Mouse (Mus musculus) cerebellum, adult 11-12 months (tissue): ENCODE results near the gene Fdxr.

Experiments used
- DNase-seq: peaks from one replicate; pipeline ENCODE4 v3.0.0; 2022

Gene Fdxr

GRCm38 (mm10) chr11:115233526-115234290, 43.1 kb downstream of the Fdxr start:
- DNase-seq = no peak

DNA sequence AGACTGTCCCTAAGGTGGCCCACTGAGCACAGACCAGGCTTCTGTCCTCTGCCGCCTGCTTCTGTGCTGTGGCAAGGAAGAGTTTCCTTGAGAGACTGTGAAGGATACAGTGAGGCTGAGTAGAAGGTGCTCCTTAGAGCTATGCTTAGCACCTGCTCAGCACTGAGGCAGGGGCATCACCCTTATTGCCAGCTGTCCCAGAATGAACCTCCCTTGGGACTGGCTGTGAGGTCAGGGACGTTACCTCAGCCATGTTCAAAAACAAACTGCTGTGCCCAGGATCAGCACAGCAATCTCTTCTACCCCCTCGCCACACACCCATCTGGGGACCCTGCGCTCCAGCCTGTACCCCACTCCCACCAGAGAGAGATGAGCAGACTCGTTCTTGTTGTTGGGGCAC, 44.0 kb downstream of the Fdxr start:
- DNase-seq = no peak

GRCm38 (mm10) chr11:115231924-115232323, 44.9 kb downstream of the Fdxr start:
- DNase-seq = no peak

DNA sequence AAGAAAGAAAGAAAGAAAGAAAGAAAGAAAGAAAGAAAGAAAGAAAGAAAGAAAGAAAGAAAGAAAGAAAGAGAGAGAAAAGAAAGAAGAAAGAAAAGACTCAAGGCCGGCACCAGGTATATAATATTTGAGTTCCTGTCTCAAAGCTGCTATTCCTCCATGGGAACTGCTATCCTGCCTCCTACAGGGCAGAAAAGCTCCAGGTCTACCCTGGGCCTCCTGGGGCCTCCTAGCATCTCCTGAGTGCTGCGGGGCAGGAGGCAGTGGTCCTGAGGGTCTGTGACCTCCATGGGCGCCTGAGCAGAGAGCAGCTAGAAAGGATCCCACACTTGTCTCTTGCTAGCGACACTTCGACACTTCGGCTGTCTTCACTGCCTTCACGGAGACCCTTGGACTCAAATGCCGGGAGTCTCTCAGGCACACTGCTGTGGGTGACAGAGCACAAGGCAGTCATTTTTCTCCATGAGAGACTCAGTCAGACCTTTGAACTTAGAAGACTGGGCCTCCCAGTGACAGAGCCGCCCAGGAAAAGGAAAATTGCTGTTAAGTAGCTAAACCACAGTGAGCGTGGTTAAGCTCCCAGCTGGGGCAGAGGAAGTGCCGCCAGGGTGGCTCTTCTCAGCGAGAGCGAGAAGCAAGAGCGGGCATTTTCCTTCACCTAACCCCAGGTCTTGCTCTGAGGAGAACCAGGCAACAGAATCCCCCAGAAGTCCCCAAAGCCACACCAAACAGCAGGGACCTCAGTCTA, 45.5 kb downstream of the Fdxr start:
- DNase-seq = no peak

- DNase-seq = no peak
These were observed 47.6 kb downstream of the Fdxr start for GRCm38 (mm10) chr11:115229021-115229930.

DNA sequence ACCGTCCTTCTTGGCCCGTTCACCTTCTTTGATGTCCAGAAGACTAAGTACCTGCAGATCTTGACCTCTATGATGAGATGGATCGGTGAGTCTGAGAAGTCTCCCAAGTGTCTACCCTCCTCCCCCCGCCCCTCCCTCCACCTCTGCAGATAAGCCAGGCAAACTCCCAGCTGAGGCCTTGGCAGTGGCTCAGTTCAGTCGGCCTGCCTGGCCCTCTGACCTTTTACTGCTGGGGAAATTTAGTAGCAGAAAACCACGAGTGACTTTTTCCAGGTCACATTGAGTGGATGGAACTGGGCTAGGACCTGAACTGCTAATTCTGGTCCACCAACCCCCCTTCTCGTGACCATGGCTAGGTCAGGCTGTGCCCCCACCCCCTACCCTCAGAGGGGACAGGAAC, 48.4 kb downstream of the Fdxr start:
- DNase-seq = no peak

DNA sequence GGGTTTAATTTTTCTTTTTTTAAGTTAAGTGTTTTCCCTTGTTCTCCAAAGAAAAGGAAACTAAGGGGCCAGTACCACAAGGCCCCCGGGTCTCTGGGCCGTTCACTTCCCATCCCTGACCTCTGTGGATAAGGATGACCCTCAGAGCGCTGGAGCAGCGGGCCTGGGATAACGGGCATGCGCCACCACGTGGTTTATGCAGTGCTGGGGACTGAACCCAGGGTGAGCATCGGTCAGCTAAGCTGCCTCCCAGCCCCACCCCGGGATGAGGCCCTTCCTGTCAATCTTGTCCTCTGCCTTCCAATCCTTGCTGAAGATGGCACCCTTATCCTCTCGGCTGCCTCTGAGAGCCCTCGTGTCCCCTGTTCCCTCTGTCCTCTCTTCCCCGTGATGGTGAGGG, 49.2 kb downstream of the Fdxr start:
- DNase-seq = no peak

DNA sequence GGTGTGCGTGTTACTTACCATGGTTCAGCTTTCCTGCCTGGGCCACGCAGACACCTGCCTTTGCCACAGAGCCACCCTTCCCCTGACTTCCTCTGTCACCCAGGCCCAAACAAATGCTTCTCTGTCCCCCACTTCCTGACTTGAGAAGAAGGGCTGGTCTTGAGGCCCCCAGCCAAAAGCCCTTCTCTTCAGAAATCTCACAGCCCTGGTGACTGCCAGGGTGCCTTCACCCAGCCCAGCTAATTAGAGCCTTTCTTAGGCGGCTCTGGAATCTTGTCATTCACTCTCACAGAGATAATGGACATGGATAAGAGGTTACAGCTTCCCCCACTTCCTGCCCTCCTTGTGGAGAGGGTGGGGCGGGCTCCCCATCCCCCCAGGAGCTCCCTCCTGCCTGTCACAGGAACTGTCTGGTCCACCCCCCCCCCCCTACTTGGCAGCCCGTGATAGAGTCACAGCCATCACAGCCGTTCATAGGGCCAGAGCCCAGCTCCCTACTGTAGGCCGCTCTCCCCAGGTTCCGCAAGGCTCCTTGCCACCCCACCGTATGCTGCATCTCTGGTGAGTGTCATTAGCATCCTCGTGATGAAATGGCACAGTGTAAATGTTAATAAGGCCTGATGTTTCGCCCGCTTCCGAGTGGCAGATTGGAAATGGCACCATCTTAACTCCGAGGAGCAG, 49.9 kb downstream of the Fdxr start:
- no peak for DNase-seq

GRCm38 (mm10) chr11:115225301-115225700, 51.5 kb downstream of the Fdxr start:
- DNase-seq = no peak

DNA sequence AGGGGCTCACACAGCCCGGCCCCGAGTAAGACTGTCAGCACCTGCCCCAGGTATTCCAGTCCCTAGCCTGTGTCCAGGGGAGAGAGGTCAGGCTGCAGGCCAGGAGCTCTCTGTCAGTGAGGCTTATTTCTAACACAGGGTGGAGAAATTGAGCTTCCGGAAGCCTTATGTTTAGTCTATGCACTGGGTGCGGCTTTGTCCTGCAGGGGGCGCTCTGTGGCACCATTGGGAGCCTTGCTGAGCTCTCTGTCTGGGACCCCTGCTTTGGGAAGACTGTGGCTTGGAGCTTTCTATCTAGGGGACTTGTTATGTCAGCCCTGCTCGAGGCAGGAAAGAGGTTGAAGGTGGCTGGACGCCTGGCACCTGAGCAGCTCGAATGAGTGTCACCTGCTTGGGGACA, 52.0 kb downstream of the Fdxr start:
- DNase-seq = no peak

- DNase-seq = no peak
These were observed 53.0 kb downstream of the Fdxr start for GRCm38 (mm10) chr11:115223877-115224276.

GRCm38 (mm10) chr11:115223451-115223850, 53.4 kb downstream of the Fdxr start:
- DNase-seq = no peak

GRCm38 (mm10) chr11:115222570-115222969, 54.3 kb downstream of the Fdxr start:
- DNase-seq = no peak

- no peak for DNase-seq
These were observed 54.8 kb downstream of the Fdxr start for GRCm38 (mm10) chr11:115222077-115222476.

- no peak for DNase-seq
These were observed 57.2 kb downstream of the Fdxr start for GRCm38 (mm10) chr11:115219685-115220084.

- DNase-seq = no peak
These were observed 57.6 kb downstream of the Fdxr start for GRCm38 (mm10) chr11:115219263-115219662.
